Mouse (Mus musculus): ENCODE results near the gene Adgrb3. TPM values are rescaled to one million over a fixed set of nuclear protein-coding genes. Genes with fewer than 3 reads are reported as not detected.

Gene Adgrb3
- polyA plus RNA-seq, 1 experiment = not detected

DNA sequence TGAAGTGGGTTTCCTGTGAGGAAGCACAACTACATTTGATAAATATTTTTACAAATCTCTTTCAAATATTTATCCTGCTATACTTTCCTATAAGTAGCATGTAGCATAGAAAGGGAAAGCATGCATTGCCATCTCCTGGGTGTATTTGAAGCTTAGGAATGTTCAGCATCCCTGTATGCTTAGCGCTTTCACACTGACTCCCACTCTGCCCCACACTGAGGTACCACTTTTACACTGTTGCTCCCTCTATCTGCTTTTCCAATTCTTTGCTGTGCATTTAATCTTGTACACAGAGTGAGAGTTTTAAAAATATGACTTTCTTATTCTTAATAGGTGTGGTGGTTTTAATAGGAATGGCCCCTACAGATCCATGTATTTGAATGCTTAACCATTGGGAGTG lies 261.4 kb downstream of the Adgrb3 start:
- TF ChIP-seq POLR2A (IDR thresholded peaks at IDR 0.05; ENCODE audit: borderline replicate concordance, low read depth, low read length) (no peak), CTCF (IDR thresholded peaks at IDR 0.05; ENCODE audit: low read depth, low read length) (no peak)
- no peak overlapping the region for H3K4me3 ChIP-seq (ENCODE audit: insufficient read depth, low read length)
- no peak overlapping the region for H3K27ac ChIP-seq (ENCODE audit: insufficient read depth, low read depth, low read length)
- no peaks in the 10 kb centered on the region for H3K4me1 ChIP-seq (ENCODE audit: control insufficient read depth, insufficient read depth, low read length)

GRCm38 (mm10) chr1:25546072-25546471 lies 283.4 kb downstream of the Adgrb3 start:
- Histone ChIP-seq H3K27ac (ENCODE audit: insufficient read depth, low read depth, low read length) (no peak overlapping the region), H3K4me1 (ENCODE audit: control insufficient read depth, insufficient read depth, low read length) (no peaks in the 10 kb centered on the region), H3K4me3 (ENCODE audit: insufficient read depth, low read length) (no peak overlapping the region)
- TF ChIP-seq POLR2A (IDR thresholded peaks at IDR 0.05; ENCODE audit: borderline replicate concordance, low read depth, low read length) = no peak
- TF ChIP-seq CTCF (IDR thresholded peaks at IDR 0.05; ENCODE audit: low read depth, low read length) = no peak

DNA sequence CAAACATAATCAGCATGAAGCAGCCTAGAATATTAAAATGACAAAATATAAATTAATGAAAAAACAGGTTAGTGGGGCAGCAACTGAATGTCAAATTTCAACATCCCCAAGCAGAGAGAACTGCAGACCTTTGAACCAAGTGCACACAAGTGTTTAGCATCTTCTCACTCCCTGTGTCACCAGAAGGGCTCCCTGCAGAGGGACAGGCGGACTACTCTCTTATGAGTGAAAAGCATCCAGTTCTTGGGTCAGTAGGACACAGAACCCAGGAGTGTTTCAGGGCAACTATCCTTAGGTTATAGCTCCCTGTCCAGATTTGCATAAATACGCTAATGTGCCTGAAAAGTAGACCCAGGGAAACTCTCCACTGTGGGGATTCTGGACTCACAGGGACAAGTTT lies 285.6 kb downstream of the Adgrb3 start:
- TF ChIP-seq POLR2A (IDR thresholded peaks at IDR 0.05; ENCODE audit: borderline replicate concordance, low read depth, low read length) = no peak
- no peak for TF ChIP-seq CTCF (IDR thresholded peaks at IDR 0.05; ENCODE audit: low read depth, low read length)
- Histone ChIP-seq H3K27ac (ENCODE audit: insufficient read depth, low read depth, low read length) (no peak overlapping the region), H3K4me3 (ENCODE audit: insufficient read depth, low read length) (no peak overlapping the region)

GRCm38 (mm10) chr1:25542891-25543290 lies 286.6 kb downstream of the Adgrb3 start:
- no peak overlapping the region for H3K27ac ChIP-seq (ENCODE audit: insufficient read depth, low read depth, low read length)
- no peak overlapping the region for H3K4me3 ChIP-seq (ENCODE audit: insufficient read depth, low read length)
- H3K4me1 ChIP-seq (ENCODE audit: control insufficient read depth, insufficient read depth, low read length) = no peaks in the 10 kb centered on the region
- TF ChIP-seq POLR2A (IDR thresholded peaks at IDR 0.05; ENCODE audit: borderline replicate concordance, low read depth, low read length) = no peak
- no peak for TF ChIP-seq CTCF (IDR thresholded peaks at IDR 0.05; ENCODE audit: low read depth, low read length)

More for the DNA sequence above, 285.6 kb downstream of the Adgrb3 start:
- H3K4me1 ChIP-seq (ENCODE audit: control insufficient read depth, insufficient read depth, low read length) = no peaks in the 10 kb centered on the region

DNA sequence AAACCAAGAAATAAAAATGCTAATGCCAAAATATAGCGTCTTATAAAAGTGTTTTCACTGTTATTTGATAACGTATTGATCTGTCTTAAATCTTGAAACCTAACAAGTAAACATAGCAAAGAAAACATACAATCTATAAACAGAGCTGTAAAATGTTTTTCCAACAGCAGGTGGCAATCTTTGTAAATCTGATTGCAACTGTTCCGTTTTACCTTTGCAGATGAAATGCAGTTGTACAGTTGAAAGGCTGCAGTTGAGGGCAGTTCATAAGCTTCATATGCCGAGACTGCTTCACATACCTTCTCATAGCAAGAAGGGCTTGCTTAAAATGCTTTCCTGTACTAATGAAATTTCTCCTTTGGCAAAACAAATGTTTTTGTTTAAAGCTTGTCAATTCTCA lies 302.5 kb downstream of the Adgrb3 start:
- no peak overlapping the region for H3K4me3 ChIP-seq (ENCODE audit: insufficient read depth, low read length)
- H3K27ac ChIP-seq (ENCODE audit: insufficient read depth, low read depth, low read length) = no peak overlapping the region
- TF ChIP-seq POLR2A (IDR thresholded peaks at IDR 0.05; ENCODE audit: borderline replicate concordance, low read depth, low read length) (no peak), CTCF (IDR thresholded peaks at IDR 0.05; ENCODE audit: low read depth, low read length) (no peak)

GRCm38 (mm10) chr1:25510321-25511055 lies 319.0 kb downstream of the Adgrb3 start:
- TF ChIP-seq POLR2A (IDR thresholded peaks at IDR 0.05; ENCODE audit: borderline replicate concordance, low read depth, low read length) = no peak
- TF ChIP-seq CTCF (IDR thresholded peaks at IDR 0.05; ENCODE audit: low read depth, low read length) = no peak
- Histone ChIP-seq H3K27ac (ENCODE audit: insufficient read depth, low read depth, low read length) (no peak overlapping the region), H3K4me3 (ENCODE audit: insufficient read depth, low read length) (no peak overlapping the region), H3K4me1 (ENCODE audit: control insufficient read depth, insufficient read depth, low read length) (no peaks in the 10 kb centered on the region)

More for the DNA sequence above, 302.5 kb downstream of the Adgrb3 start:
- no peaks in the 10 kb centered on the region for H3K4me1 ChIP-seq (ENCODE audit: control insufficient read depth, insufficient read depth, low read length)

DNA sequence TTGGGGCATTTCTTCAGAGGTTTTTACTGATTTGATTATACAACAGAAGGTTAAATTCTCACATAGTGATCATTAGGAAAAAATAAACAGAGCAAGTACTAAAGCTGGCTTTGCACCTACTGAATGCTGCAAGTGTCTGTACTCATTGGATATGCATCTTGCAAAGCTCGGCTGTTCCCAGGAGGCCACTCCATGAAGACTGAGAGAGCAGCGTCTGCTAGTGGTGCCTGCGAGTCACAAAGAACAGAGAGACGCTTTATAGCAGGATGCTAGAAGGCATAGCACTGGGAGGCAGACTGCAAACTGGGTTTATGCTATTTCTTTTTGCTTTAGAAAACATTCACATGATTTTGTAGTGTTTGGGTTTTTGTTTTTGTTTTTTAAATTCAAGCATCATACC lies 325.2 kb downstream of the Adgrb3 start:
- Histone ChIP-seq H3K4me3 (ENCODE audit: insufficient read depth, low read length) (no peak overlapping the region), H3K27ac (ENCODE audit: insufficient read depth, low read depth, low read length) (no peak overlapping the region), H3K4me1 (ENCODE audit: control insufficient read depth, insufficient read depth, low read length) (no peaks in the 10 kb centered on the region)
- no peak for TF ChIP-seq POLR2A (IDR thresholded peaks at IDR 0.05; ENCODE audit: borderline replicate concordance, low read depth, low read length)

DNA sequence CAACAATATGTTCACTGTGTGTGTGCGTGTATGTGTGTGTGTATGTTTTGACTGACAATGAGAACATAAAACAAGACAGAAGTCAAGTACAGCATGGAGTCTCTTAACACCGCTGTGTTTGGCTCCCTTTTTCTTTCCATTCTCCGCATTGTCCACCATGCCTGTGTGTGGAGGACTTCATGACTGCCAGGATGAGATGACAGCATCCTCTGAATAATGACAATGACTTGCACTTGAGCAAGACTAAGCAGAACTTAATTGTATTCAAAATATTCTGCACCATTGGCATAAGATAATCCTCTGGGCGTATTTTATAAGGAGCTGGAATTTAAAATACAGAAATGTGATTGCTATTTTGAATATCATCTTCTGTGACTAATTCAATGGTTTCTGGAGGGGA lies 326.0 kb downstream of the Adgrb3 start:
- no peak for TF ChIP-seq CTCF (IDR thresholded peaks at IDR 0.05; ENCODE audit: low read depth, low read length)
- TF ChIP-seq POLR2A (IDR thresholded peaks at IDR 0.05; ENCODE audit: borderline replicate concordance, low read depth, low read length) = no peak
- no peaks in the 10 kb centered on the region for H3K4me1 ChIP-seq (ENCODE audit: control insufficient read depth, insufficient read depth, low read length)
- H3K27ac ChIP-seq (ENCODE audit: insufficient read depth, low read depth, low read length) = no peak overlapping the region
- H3K4me3 ChIP-seq (ENCODE audit: insufficient read depth, low read length) = no peak overlapping the region

- Histone ChIP-seq H3K4me1 (ENCODE audit: control insufficient read depth, insufficient read depth, low read length) (no peaks in the 10 kb centered on the region), H3K27ac (ENCODE audit: insufficient read depth, low read depth, low read length) (no peak overlapping the region), H3K4me3 (ENCODE audit: insufficient read depth, low read length) (no peak overlapping the region)
- no peak for TF ChIP-seq POLR2A (IDR thresholded peaks at IDR 0.05; ENCODE audit: borderline replicate concordance, low read depth, low read length)
- TF ChIP-seq CTCF (IDR thresholded peaks at IDR 0.05; ENCODE audit: low read depth, low read length) = no peak
Observed at GRCm38 (mm10) chr1:25495202-25495914, 334.1 kb downstream of the Adgrb3 start.

GRCm38 (mm10) chr1:25491503-25491902 lies 338.0 kb downstream of the Adgrb3 start:
- no peak overlapping the region for H3K27ac ChIP-seq (ENCODE audit: insufficient read depth, low read depth, low read length)
- no peaks in the 10 kb centered on the region for H3K4me1 ChIP-seq (ENCODE audit: control insufficient read depth, insufficient read depth, low read length)
- TF ChIP-seq CTCF (IDR thresholded peaks at IDR 0.05; ENCODE audit: low read depth, low read length) (no peak), POLR2A (IDR thresholded peaks at IDR 0.05; ENCODE audit: borderline replicate concordance, low read depth, low read length) (no peak)
- H3K4me3 ChIP-seq (ENCODE audit: insufficient read depth, low read length) = no peak overlapping the region
